Mouse (Mus musculus) gastrocnemius, postnatal 36 days (tissue): ENCODE measurements around the gene Pcnt. TPM values are rescaled to one million over a fixed set of nuclear protein-coding genes. Genes with fewer than 3 reads are reported as not detected.

ENCODE experiments used
- DNase-seq, 2 experiments: peaks; one replicate each; pipeline ENCODE4 v3.0.0; 2022
- intact Hi-C: fragments of 180-260 bp; cut with DNase I; formaldehyde crosslinking; loops from one replicate; pipeline ENCODE4 v1.15.1; 2025
- total RNA-seq, 2 experiments: library from RNA; stranded (reverse); gene quantifications; 2 replicates each; pipeline ENCODE4 v1.2.3; 2021

Pcnt gene
- total RNA-seq, 2 experiments from 2014 or later, result 55.0 to 58.1 TPM

DNA sequence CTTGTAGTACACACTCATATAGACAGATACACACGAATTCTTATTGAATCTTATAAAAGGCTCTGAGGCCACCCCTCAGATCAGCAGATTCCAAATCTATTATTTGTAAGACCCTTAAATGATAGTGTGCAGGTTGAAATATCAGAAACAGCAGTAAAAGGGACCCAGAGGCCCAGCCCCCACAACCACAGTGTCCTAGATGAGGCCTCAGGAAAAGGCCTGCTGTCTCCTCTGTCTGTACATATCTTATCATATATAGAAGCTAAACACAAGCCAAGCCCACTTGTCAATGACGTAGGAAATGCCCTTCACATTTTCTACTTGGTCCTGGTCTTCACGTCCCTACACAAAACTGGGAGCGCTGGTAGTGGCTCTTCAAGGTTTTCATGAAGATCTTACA is 113.5 kb downstream of the Pcnt start:
- no peak for DNase-seq
- intact Hi-C loops, result no loop called here

DNA sequence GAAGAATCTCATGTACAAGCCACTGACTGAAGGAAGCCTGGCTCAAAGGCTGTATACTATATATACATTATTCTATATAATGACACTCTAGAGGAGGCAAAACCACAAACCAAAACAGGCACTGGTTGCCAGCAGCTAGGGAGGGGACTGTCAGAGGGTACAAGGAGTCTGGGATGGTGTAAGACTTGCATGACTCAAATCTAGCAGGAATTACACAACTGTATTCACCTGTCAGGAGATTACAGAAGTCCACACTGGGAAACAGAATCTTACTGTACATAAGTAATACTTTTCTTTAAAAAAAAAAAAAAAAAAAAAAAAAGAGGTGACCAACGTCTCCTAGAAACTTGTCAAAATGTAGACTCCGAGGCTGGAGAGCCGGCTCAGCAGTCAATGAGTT is 114.0 kb downstream of the Pcnt start:
- intact Hi-C loops, result no loop called here
- no peak for DNase-seq

DNA sequence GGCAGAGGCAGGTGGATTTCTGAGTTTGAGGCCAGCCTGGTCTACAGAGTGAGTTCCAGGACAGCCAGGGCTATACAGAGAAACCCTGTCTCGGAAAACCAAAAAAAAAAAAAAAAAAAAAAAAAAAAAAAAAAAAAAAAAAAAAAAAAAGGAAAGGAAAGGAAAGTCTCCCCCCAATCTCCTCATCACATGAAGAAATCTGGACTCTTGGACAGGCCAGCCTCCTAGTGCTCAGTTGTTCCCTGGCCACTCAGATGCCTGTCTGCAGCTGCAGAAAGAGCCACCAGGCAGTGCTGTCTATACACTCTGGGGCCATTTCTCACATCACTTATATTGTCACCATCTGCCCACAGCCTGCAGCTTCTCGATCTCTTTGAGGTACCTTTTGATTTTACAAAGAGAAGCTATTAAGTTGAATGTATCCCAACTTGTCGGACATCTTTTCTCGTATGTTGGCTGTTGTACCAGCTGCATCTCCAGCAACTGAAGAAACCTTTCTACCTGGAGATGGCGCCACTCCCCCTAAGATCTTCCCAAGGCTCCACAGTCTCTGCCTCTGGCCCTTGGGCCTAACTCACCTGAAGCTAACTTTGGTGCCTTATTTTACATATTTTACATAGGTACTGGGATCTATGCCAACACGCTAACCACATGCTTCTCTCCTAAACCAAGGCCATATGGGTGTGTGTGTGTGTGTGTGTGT is 116.1 kb downstream of the Pcnt start:
- DNase-seq, result peak in 1 of 2 experiments; percentile 22
- intact Hi-C loops, result loop anchor here (2.0 kb wide), 1 partner anchor 96 kb away; no protein-coding TSS in a partner anchor

DNA sequence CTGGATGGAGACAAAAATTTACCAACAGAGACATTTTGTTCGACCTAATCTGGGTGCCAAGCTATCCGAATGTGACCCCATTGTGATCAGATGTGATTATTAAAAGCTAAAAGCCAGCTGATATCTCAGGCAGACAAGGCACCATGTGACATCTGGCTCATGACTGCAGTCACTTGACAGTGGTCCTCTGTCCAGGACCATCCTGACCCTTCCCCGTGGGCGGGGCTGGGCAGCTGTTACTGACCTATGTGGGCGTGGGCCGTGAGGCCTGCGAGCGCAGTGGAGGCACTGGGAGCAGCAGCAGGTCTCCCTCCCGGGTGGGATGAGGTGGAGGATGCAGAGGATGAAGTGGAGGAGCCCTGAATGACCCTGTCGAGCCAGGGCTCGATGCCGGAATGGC is 125.0 kb downstream of the Pcnt start:
- intact Hi-C loops, result no loop called here
- no peak for DNase-seq

DNA sequence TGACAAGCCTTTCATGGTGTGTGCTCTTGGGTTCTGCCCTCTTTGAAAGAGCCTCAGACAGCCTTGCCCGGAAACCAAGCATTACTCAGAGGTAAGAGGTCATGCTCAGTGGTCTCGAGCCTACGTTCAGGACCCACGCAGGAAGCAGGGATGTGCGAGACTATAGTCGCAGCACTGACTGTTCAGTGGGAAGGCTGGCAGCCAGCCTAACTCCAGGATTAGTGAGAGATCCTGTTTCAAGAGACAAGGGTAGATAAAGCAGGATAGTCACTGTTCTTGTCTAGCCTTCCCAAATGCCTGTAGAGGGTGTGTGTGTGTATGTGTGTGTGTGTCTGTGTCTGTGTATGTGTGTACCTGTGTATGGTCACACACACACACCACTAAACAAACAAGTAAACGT is 126.4 kb downstream of the Pcnt start:
- no peak for DNase-seq
- intact Hi-C loops, result no loop called here

DNA sequence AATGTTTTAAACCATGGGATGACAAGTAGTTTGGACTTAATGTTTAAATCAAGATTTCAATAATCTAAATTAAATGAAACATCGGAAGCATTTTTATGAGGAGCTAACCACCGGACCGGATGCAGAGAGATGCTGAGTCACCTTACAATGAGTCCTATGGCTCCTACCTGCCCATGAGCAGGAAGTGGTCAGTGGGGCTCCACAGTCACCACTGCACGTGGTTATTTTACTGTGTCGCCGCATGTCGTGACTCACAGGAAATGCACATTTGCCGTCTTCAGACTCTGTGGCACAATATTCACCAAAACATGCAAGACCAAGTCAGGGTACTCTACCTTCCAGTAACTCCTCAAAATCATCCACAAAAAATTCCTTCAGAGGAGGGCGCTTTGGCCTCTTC is 135.8 kb downstream of the Pcnt start:
- DNase-seq, result no peak
- intact Hi-C loops, result no loop called here

Other genes with a start within 250 kb of the Pcnt start
- gene Prmt2, start 204.9 kb downstream of the Pcnt start, total RNA-seq, result 1 to 10 TPM; 1.7 to 2.7 TPM
- gene S100b, start 188.9 kb downstream of the Pcnt start, total RNA-seq, result 1 to 10 TPM; 1.2 to 3.5 TPM
- 1 to 10 TPM; 3.9 to 5.3 TPM for gene Dip2a, start 97.5 kb downstream of the Pcnt start, total RNA-seq
- not detected for gene AC141477.1, start 2.3 kb downstream of the Pcnt start, total RNA-seq
- under 1 TPM in 1 of 2 experiments, not detected in 1; 0.22 TPM for gene 2610028H24Rik, start 6.3 kb upstream of the Pcnt start, total RNA-seq
- gene Mcm3ap, start 26.1 kb upstream of the Pcnt start, total RNA-seq, result 10 to 100 TPM; 14.5 to 17.6 TPM
- 1 to 10 TPM; 3.3 to 3.6 TPM for gene Ybey, start 26.3 kb upstream of the Pcnt start, total RNA-seq
- 1 to 10 TPM; 5.0 to 8.1 TPM for gene Lss, start 88.8 kb upstream of the Pcnt start, total RNA-seq
- gene Spatc1l, start 119.5 kb upstream of the Pcnt start, total RNA-seq, result not detected
- not detected for gene Ftcd, start 132.9 kb upstream of the Pcnt start, total RNA-seq
- 10 to 100 TPM; 69.4 to 92.0 TPM for gene Col6a2, start 180.8 kb upstream of the Pcnt start, total RNA-seq